Mouse (Mus musculus) testis, adult 2 months (tissue): ENCODE measurements at regions not wholly inside any gene's neighbourhood (a gene's known extent, or its start where the extent isn't known, plus 50 kb on each side); places are given as distances from the start of the nearest gene placed in this dataset.

Experiments used
- CTCF ChIP-seq: fragments of 200-500 bp; IDR thresholded peaks from 2 replicates; pipeline ENCODE4 v1.5.1; 2012; ENCODE audit warnings: low read depth, mild to moderate bottlenecking, inconsistent platforms, low read length, moderate library complexity; ENCODE audit not compliant: control insufficient read depth, insufficient read depth, insufficient replicate concordance
- POLR2A ChIP-seq: fragments of 200-500 bp; IDR thresholded peaks from 2 replicates; pipeline ENCODE4 v1.6.1; 2012; ENCODE audit warnings: low read depth, mild to moderate bottlenecking, inconsistent platforms, low read length, moderate library complexity; ENCODE audit not compliant: control insufficient read depth

GRCm38 (mm10) chr15:37099176-37099575 lies 91.6 kb upstream of the Zfp706 start:
- no peak for TF ChIP-seq CTCF
- TF ChIP-seq POLR2A = no peak
